Mouse (Mus musculus): ENCODE data around the gene Mrpl28.

DNA sequence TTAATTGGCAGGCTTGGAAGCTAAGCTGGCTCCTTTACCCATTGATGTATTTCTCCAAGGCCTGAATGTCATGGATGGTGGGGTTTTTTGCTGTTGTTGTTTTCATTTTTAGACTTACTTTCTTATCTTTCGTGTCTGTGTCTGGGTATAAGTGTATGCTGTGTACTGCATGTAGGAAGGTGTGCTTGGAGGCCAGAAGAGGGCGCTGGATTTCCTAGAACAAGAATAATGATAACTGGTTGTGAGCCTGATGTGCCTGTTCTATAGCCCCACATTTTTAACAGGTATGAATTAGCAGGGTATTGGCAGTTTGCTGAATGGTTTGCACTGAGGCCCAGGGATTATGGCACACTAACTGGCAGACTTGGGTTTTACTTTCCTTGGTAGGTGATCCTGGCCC lies 25.8 kb downstream of the Mrpl28 start:
- no peak for TF ChIP-seq CTCF (IDR thresholded peaks at IDR 0.05; ENCODE audit: low read depth, low read length)
- no peak for TF ChIP-seq POLR2A (IDR thresholded peaks at IDR 0.05; ENCODE audit: extremely low read depth, insufficient read depth, low read length)

Data from liver, adult 2 months (tissue).